Mouse (Mus musculus) embryonic facial prominence, embryonic 11.5 days (tissue): ENCODE data around the gene Wrap73. TPM values are rescaled to one million over a fixed set of nuclear protein-coding genes. Genes with fewer than 3 reads are reported as not detected.

Experiments
- ATAC-seq: fragments of 200-750 bp; cut with Nextera tagmentation; replicated peaks from 2 replicates; pipeline ENCODE4 v1.8.0; 2017; ENCODE audit warnings: low read depth; ENCODE audit not compliant: insufficient number of reproducible peaks, low FRiP score, low TSS enrichment
- DNase-seq: peaks from one replicate; pipeline ENCODE4 v3.0.0-alpha.2; 2015; ENCODE audit warnings: low spot score
- H3K27ac ChIP-seq: fragments of 300-500 bp; sonication (generic); replicated peaks from 2 replicates; pipeline ENCODE4 v1.5.1; 2014; ENCODE audit warnings: mild to moderate bottlenecking, low read depth, low read length, control low read depth
- H3K27me3 ChIP-seq: fragments of 300-500 bp; sonication (generic); 2 replicates; pipeline ENCODE4 v1.6.1; 2014; ENCODE audit warnings: mild to moderate bottlenecking, low read length, moderate library complexity, mixed read lengths; ENCODE audit not compliant: control insufficient read depth, insufficient read depth
- H3K36me3 ChIP-seq: fragments of 300-500 bp; sonication (generic); replicated peaks from 2 replicates; pipeline ENCODE4 v1.6.1; 2014; ENCODE audit warnings: low read depth, mild to moderate bottlenecking, low read length, moderate library complexity, mixed read lengths; ENCODE audit not compliant: control insufficient read depth, insufficient read depth
- H3K4me1 ChIP-seq: fragments of 300-500 bp; sonication (generic); 2 replicates; pipeline ENCODE4 v1.6.1; 2014; ENCODE audit warnings: low read length, mixed read lengths; ENCODE audit not compliant: control insufficient read depth, insufficient read depth
- H3K4me2 ChIP-seq: fragments of 300-500 bp; sonication (generic); 2 replicates; pipeline ENCODE4 v1.6.1; 2014; ENCODE audit warnings: low read depth, mild to moderate bottlenecking, control low read depth, low read length, moderate library complexity
- H3K4me3 ChIP-seq: fragments of 300-500 bp; sonication (generic); 2 replicates; pipeline ENCODE4 v1.5.1; 2014; ENCODE audit warnings: low read depth, low read length, control low read depth
- H3K9ac ChIP-seq: fragments of 300-500 bp; sonication (generic); replicated peaks from 2 replicates; pipeline ENCODE4 v1.6.1; 2014; ENCODE audit warnings: mild to moderate bottlenecking, control low read depth, low read length
- H3K9me3 ChIP-seq: fragments of 300-500 bp; sonication (generic); replicated peaks from 2 replicates; pipeline ENCODE4 v1.6.1; 2016; ENCODE audit warnings: mild to moderate bottlenecking, low read length, inconsistent platforms, mixed read lengths; ENCODE audit not compliant: control insufficient read depth
- WGBS: fragments of 180-500 bp; shearing (Covaris S2); extraction: QIAGEN DNeasy Blood & Tissue Kit; methylation state at CpG from one replicate; pipeline ENCODE4 v1.1.7; 2014; 5-methylcytosine and 5-hydroxymethylcytosine counted together
- polyA plus RNA-seq: library from polyadenylated mRNA; unstranded; fragments of >200 nt; fragmentation: Nextera tagmentation; extraction: Ambion mirVana; gene quantifications from 2 replicates; pipeline ENCODE4 v1.2.1, GENCODE M21; 2014

Wrap73 gene
- polyA plus RNA-seq, 1 experiment from 2014 or later = 50.0 TPM

DNA sequence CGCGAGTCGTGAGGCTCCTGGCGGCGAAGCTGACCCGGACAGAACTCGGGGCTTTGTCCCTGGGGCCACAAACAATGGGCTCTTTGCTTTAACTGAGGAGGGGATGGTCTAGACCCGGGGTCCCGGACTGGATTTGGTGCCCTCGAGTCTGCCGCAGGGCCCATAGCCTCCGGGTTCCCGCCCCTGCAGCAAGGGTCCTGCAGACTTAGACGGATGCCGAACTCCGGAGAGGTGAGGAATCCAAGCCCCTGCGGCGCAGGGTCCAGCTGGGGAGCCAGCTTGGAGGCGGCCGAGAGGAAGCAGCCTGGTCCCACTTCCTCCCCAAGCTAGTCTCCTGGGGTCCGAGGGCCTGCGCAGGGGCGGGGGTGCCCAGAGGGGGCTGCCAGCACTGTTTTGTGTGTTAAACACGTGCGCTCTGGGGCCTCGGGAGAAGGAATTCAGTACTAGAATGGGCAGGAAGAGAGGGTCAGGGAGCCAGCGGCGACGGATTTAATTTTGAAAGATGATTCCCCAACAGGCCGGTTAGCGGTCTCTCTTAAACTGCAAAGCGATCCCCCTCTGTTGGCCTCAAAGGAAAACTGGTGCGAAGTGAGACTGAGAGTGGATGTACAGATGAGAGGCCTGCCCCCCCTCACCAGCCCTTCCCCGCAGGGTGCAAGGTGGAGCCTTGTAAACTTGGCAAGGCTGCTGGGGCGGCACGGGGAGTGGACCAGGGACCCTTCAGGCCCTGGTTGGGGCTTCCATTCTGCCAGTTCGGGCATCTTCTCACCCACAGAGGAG is 29.2 kb downstream of the Wrap73 start:
- no peaks in the 10 kb centered on the region for H3K9me3 ChIP-seq
- peak overlapping the region; percentile 70 for H3K4me3 ChIP-seq
- peaks cover 16% of the 10 kb centered on the region for H3K4me1 ChIP-seq
- under 1% methylated on average over 37 of the region's 37 CpGs for WGBS
- peaks cover 11% of the 10 kb centered on the region; the same call in 1 of the 2 replicates for H3K27me3 ChIP-seq
- peak; percentile 79 for DNase-seq
- H3K9ac ChIP-seq = peak overlapping the region; percentile 72
- H3K27ac ChIP-seq = peak overlapping the region; percentile 68
- H3K36me3 ChIP-seq = no peaks in the 10 kb centered on the region
- peak overlapping the region; percentile 95 for H3K4me2 ChIP-seq
- peak; percentile 55 for ATAC-seq

DNA sequence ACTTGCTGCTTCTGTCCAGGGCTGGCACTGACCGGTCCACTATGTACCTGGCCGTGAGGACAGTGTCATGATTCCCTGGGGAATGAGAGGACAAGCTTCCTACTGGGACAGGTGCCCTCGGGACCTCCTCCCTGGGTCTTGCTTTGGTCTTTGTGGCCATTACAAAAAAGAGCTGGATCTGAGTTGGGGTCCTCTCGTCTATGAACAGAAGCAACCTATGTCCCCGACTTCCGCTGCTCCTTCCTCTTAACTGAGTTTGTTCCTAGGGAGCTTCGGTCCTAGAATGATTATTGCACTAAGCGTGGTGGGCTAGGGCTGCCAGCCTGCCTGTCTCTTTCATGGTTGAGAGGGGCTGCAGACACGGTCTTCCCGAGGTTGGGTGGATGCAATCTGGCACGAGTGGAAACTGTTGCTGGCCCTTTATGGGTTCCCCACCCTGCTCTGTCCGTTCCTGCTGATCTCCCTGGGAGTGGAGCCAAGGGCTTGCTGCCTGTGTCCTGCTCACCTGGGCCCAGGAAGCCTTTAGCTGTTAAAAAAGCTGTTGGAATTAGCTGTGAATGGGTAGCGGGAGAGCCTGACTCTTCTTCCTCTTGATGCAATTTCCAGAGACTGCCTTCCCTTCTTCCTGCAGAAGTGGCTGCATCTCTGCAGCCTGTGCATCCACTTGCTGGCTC is 29.9 kb downstream of the Wrap73 start:
- ATAC-seq (no peak), DNase-seq (no peak)
- H3K27me3 ChIP-seq = peaks cover 11% of the 10 kb centered on the region; the same call in 1 of the 2 replicates
- H3K4me3 ChIP-seq = peak overlapping the region; percentile 70
- H3K4me2 ChIP-seq = peak overlapping the region; percentile 95
- H3K9me3 ChIP-seq = no peaks in the 10 kb centered on the region
- H3K27ac ChIP-seq = no peak overlapping the region
- peak overlapping the region; percentile 72 for H3K9ac ChIP-seq
- H3K36me3 ChIP-seq = no peaks in the 10 kb centered on the region
- WGBS = 33% methylated on average over 13 of the region's 13 CpGs
- H3K4me1 ChIP-seq = peaks cover 16% of the 10 kb centered on the region

DNA sequence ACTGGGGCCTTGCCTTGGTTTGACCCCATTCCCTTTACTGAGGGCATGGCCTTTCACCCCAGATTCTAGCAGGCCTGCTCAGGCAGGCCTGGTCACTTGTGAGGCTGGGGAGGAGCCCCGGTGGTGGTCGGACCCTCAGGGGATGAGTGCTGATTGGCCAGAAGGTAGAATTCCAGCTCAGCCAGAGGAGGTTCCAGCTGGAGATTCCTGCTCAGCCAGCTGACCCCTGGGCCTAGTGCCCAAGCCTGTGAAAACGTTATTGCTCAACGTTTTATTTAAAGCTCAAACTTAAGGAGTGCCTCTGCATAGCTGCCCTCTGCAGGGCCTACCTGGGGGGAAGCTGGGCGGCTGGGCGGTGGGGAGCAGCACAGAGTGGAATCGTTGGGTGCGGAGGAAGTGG is 35.1 kb downstream of the Wrap73 start:
- DNase-seq (no peak), ATAC-seq (no peak)
- Histone ChIP-seq H3K4me1 (peaks cover 5% of the 10 kb centered on the region), H3K4me3 (no peak overlapping the region), H3K4me2 (no peak overlapping the region), H3K27me3 (no peaks in the 10 kb centered on the region), H3K9me3 (no peaks in the 10 kb centered on the region), H3K9ac (no peak overlapping the region), H3K27ac (no peak overlapping the region), H3K36me3 (no peaks in the 10 kb centered on the region)
- WGBS = 49% methylated on average over 8 of the region's 8 CpGs

DNA sequence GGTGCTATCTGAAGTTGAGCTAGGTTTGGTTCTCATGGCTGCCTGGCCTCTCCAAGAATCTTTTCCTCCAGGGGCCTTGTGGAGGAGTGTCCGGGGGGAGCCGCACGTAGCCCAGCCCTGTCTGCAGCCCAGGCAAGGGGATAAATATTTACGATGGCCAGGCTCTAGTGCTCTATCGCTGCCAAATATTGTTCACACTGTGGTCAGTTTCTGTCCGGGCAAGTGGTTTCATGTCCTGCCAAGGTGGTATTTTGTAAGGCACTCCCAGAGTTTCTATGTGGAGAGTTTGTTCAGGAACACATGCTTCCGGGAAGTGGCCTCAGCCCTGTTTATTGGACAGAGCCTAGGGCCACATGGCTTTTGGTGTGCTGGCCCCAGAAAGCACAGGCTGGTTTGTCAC is 38.8 kb downstream of the Wrap73 start:
- no peaks in the 10 kb centered on the region for H3K9me3 ChIP-seq
- 0 out of 2 replicates have a peak, but pooled peaks cover 2% of the 10 kb centered on the region for H3K36me3 ChIP-seq
- H3K4me2 ChIP-seq = no peak overlapping the region
- no peak overlapping the region for H3K4me3 ChIP-seq
- H3K9ac ChIP-seq = no peak overlapping the region
- H3K27ac ChIP-seq = no peak overlapping the region
- ATAC-seq (no peak), DNase-seq (no peak)
- WGBS = 85% methylated on average over 7 of the region's 7 CpGs
- no peaks in the 10 kb centered on the region for H3K4me1 ChIP-seq
- no peaks in the 10 kb centered on the region for H3K27me3 ChIP-seq

DNA sequence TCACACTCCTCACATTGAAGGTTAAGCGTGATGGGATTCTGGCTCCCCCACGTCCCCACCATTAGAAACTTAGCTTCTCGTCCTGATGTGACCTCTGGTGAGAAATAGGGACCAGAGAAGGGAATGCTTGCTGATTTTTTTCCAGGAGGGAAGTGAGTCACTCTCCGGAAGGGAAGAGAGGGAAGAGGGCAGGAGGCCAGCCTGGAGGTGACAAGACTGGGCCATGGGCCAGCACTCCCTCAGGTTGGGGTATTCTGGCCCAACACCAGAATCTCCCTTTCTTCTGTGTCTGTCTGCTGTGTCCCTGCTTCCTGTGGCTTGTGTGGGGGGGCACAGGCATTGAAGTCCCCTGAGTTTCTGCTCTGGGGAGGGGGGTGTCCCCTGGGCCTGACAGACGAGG is 41.4 kb downstream of the Wrap73 start:
- H3K27me3 ChIP-seq = no peaks in the 10 kb centered on the region
- H3K4me3 ChIP-seq = no peak overlapping the region
- no peak overlapping the region for H3K27ac ChIP-seq
- 0 out of 2 replicates have a peak, but pooled peaks cover 2% of the 10 kb centered on the region for H3K36me3 ChIP-seq
- no peak overlapping the region for H3K9ac ChIP-seq
- no peaks in the 10 kb centered on the region for H3K9me3 ChIP-seq
- H3K4me2 ChIP-seq = no peak overlapping the region
- WGBS = 70% methylated on average over 5 of the region's 5 CpGs
- no peak for DNase-seq
- no peaks in the 10 kb centered on the region for H3K4me1 ChIP-seq
- no peak for ATAC-seq

DNA sequence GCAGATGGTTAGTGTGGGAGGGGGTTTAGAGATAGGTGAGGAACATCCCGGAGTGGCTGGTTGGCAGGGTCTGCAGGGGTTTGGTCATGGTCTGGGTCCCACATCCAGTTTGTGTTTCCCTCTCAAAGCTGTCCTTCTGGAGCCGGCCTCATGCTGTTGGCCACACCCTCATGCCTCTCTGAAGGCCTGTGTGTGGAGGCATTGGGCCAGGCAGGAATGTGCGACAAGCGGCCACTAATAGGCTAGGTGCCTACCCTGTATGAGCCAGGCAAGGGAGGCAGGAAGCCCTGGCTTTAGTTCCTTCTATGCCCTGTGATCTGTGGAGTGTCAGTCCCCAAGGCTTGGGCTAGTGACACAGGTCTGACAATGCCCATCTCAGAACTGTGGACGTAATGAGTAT is 42.8 kb downstream of the Wrap73 start:
- no peaks in the 10 kb centered on the region for H3K27me3 ChIP-seq
- H3K4me2 ChIP-seq = no peak overlapping the region
- DNase-seq = no peak
- no peaks in the 10 kb centered on the region for H3K9me3 ChIP-seq
- ATAC-seq = no peak
- no peak overlapping the region for H3K9ac ChIP-seq
- WGBS = 82% methylated on average over 5 of the region's 5 CpGs
- 0 out of 2 replicates have a peak, but pooled peaks cover 2% of the 10 kb centered on the region for H3K36me3 ChIP-seq
- H3K27ac ChIP-seq = no peak overlapping the region
- H3K4me1 ChIP-seq = no peaks in the 10 kb centered on the region
- no peak overlapping the region for H3K4me3 ChIP-seq

DNA sequence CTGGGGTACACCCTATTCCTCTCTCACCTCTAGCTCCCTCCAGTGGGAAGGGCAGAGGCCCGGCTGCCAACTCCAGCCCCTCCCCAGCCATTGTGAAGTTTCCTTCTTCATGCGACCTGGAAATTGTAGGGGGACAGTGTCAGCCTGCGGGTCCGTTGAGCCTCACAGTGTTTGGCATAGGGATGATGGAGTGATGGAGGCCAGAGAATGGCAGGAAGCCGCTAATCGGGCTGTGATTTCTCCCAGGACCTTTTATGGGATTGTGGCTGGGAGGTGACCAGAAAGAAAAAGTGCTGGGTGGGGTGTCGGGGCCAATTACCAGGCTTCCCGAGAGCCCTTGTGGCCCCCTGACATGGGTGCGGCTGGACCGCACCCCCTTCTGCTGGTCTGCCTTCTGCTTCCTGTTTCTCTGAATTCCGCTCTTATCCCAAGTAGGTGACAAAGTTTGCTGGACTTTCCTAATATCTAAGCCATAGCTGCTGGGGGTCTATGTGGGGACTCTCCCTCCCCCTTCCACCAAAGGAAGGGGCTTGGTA is 43.9 kb downstream of the Wrap73 start:
- Histone ChIP-seq H3K9me3 (no peaks in the 10 kb centered on the region), H3K27ac (no peak overlapping the region), H3K36me3 (0 out of 2 replicates have a peak, but pooled peaks cover 2% of the 10 kb centered on the region), H3K9ac (no peak overlapping the region), H3K4me3 (no peak overlapping the region), H3K4me2 (no peak overlapping the region), H3K27me3 (no peaks in the 10 kb centered on the region), H3K4me1 (no peaks in the 10 kb centered on the region)
- 82% methylated on average over 11 of the region's 11 CpGs for WGBS
- DNase-seq = no peak
- no peak for ATAC-seq

DNA sequence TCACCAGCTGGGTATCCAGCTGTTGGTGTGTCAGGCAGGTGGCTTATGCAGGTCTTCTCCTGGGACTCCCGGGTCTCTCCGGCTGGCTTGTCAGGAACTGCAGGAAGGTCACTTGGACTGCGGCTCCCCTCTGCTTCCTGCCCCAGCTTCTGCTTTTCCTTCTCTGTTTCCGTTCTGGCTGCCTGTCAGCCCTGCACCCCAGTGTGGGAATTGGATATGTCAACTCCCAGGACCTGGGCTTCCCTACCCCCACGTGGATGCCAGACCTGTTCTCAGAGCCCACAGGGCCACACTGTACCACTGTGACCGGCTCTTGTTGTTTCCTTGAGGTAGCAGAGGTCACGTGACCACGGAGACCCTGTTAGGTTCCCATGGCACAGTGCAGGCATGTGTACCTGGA is 46.8 kb downstream of the Wrap73 start:
- Histone ChIP-seq H3K9ac (no peak overlapping the region), H3K27ac (no peak overlapping the region), H3K27me3 (no peaks in the 10 kb centered on the region), H3K4me1 (no peaks in the 10 kb centered on the region), H3K4me3 (no peak overlapping the region), H3K36me3 (no peaks in the 10 kb centered on the region; the same call in 1 of the 2 replicates), H3K9me3 (no peaks in the 10 kb centered on the region), H3K4me2 (no peak overlapping the region)
- no peak for DNase-seq
- no peak for ATAC-seq
- WGBS = 69% methylated on average over 8 of the region's 8 CpGs
